Mouse (Mus musculus) spleen, adult 2 months (tissue): ENCODE measurements around the gene Car11. TPM values are rescaled to one million over a fixed set of nuclear protein-coding genes. Genes with fewer than 3 reads are reported as not detected.

Experiments used
- DNase-seq, 2 experiments: peaks; one replicate each; pipeline versions ENCODE4 v3.0.0 to v3.0.0-alpha.2; 2012 to 2021; ENCODE audit warnings: low spot score in 2 of 2, low read depth in 1 of 2
- H3K27ac ChIP-seq: fragments of 200-500 bp; 2 replicates; pipeline ENCODE4 v1.5.1; 2012; ENCODE audit warnings: low read length, inconsistent platforms; ENCODE audit not compliant: insufficient read depth
- H3K27me3 ChIP-seq: fragments of 200-500 bp; 2 replicates; pipeline ENCODE4 v1.6.1; 2012; ENCODE audit warnings: mild to moderate bottlenecking, moderate library complexity, low read length, inconsistent platforms; ENCODE audit not compliant: control insufficient read depth, insufficient read depth
- H3K36me3 ChIP-seq: fragments of 200-500 bp; 2 replicates; pipeline ENCODE4 v1.6.1; 2012; ENCODE audit warnings: mild to moderate bottlenecking, low read length, inconsistent platforms; ENCODE audit not compliant: control insufficient read depth, insufficient read depth
- H3K4me1 ChIP-seq: fragments of 200-500 bp; 2 replicates; pipeline ENCODE4 v1.6.1; 2011; ENCODE audit warnings: inconsistent platforms; ENCODE audit not compliant: control insufficient read depth, insufficient read depth, insufficient read length
- H3K4me3 ChIP-seq: fragments of 200-500 bp; 2 replicates; pipeline ENCODE4 v1.5.1; 2011; ENCODE audit warnings: mild to moderate bottlenecking, inconsistent platforms; ENCODE audit not compliant: insufficient read depth, insufficient read length; ENCODE audit errors: extremely low read depth
- CTCF ChIP-seq: fragments of 200-500 bp; IDR thresholded peaks from 2 replicates; pipeline ENCODE4 v1.5.1; 2011; ENCODE audit warnings: mild to moderate bottlenecking, inconsistent platforms; ENCODE audit not compliant: insufficient read depth, insufficient read length, insufficient replicate concordance; ENCODE audit errors: extremely low read depth
- POLR2A ChIP-seq: fragments of 200-500 bp; IDR thresholded peaks from 2 replicates; pipeline ENCODE4 v1.6.1; 2011; ENCODE audit warnings: low read depth, low read length, inconsistent platforms
- WGBS: fragments of 180-500 bp; shearing (Covaris S2); methylation state at CpG from one replicate; pipeline ENCODE4 v1.1.7; 2018; 5-methylcytosine and 5-hydroxymethylcytosine counted together
- polyA plus RNA-seq: library from polyadenylated mRNA; depleted of rRNA; stranded (reverse); fragments of >200 nt; gene quantifications from 2 replicates; pipeline ENCODE4 v1.2.3, GENCODE M21; 2012

The Car11 gene
- polyA plus RNA-seq, 1 experiment = 2.4 TPM

- Histone ChIP-seq H3K27me3 (no peaks in the 10 kb centered on the region), H3K4me1 (no peaks in the 10 kb centered on the region; the same call in 1 of the 2 replicates), H3K27ac (no peak overlapping the region), H3K4me3 (no peak overlapping the region), H3K36me3 (peaks cover 26% of the 10 kb centered on the region)
- TF ChIP-seq CTCF (no peak), POLR2A (no peak)
- no peak for DNase-seq
- 97% methylated on average over 14 of the region's 14 CpGs for WGBS
These were observed 24.1 kb downstream of the Car11 start for GRCm38 (mm10) chr7:45723781-45724180.

DNA sequence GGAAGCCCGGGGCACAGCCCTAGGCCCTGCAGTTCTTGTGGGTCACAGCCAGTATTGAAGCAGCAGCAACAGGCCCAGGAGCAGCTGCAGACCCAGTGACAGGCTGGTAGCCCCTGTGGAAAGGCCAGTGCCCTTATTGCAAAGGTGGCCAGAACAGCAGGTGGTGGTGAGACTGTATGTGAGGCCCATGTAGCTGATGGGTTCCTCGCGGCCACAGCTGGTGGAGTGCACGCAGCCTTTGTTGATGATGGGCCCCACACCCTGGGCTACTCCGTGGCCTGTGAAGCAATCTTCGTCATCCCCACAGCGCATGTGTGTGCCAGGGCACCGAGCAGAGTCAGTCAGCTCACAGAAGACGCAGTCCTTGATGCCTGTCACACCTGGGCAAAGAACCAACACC lies 25.5 kb downstream of the Car11 start:
- Histone ChIP-seq H3K27me3 (no peaks in the 10 kb centered on the region), H3K36me3 (peaks cover 18% of the 10 kb centered on the region), H3K27ac (no peak overlapping the region), H3K4me1 (no peaks in the 10 kb centered on the region), H3K4me3 (no peak overlapping the region)
- WGBS = 94% methylated on average over 9 of the region's 9 CpGs
- DNase-seq = no peak
- TF ChIP-seq POLR2A = no peak
- TF ChIP-seq CTCF = no peak

DNA sequence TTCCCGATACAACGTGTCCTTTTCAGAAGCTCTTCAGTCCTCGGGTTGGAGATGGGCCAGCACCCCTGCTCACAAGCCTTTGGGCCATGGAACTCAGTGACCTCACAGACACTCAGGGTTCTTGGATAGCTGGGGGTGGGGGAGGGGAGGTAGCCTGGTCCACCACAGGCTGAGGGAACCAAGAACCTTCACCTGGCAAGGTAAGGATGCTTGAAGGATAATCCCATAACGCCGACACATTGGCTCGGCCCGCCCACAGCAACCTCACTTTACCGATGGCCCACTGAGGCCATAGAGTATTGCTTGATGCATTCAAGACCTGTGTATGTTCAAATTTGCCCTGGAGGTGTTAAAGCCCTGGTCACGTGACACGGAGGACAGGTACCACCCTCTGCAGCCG lies 26.1 kb downstream of the Car11 start, which contains the start of gene Spaca4:
Spaca4 (minus strand) TSS at position 101 of the 400 bp plus-strand sequence.
- TF ChIP-seq POLR2A = no peak
- TF ChIP-seq CTCF = no peak
- H3K27ac ChIP-seq = no peak within 1 kb of the TSS
- H3K27me3 ChIP-seq = no peaks in the 10 kb centered on the region
- H3K4me3 ChIP-seq = no peak within 1 kb of the TSS
- H3K36me3 ChIP-seq = peaks cover 14% of the 10 kb centered on the region
- H3K4me1 ChIP-seq = no peaks in the 10 kb centered on the region
- DNase-seq = no peak
- WGBS = 94% methylated on average over 11 of the region's 11 CpGs

GRCm38 (mm10) chr7:45726419-45726818 lies 26.8 kb downstream of the Car11 start:
- no peak for TF ChIP-seq POLR2A
- no peak for TF ChIP-seq CTCF
- Histone ChIP-seq H3K27me3 (no peaks in the 10 kb centered on the region), H3K4me3 (no peak overlapping the region), H3K36me3 (peaks cover 9% of the 10 kb centered on the region; the same call in 1 of the 2 replicates), H3K4me1 (no peaks in the 10 kb centered on the region), H3K27ac (no peak overlapping the region)
- DNase-seq = no peak
- WGBS = 89% methylated on average over 10 of the region's 10 CpGs

DNA sequence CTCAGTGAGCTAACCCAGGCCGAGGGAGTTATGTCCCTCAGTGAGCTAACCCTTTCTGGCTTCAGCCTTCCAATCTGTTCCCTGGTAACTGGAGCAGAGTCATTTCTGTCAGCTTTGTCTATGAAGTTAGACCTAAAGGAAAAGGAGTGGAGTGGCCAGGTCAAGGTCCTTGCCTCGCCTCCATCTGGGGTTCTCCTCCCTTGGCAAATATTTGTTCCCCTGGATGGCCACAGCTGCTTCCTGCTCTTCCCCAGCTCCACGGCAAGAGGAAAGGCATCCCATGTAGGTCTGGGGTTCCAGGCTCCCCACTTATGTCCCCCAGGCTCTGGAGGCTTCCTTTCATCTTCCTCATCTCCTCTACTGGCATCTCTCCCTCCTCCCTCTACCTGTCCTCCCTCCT lies 28.0 kb downstream of the Car11 start:
- no peak for TF ChIP-seq CTCF
- Histone ChIP-seq H3K36me3 (peaks cover 7% of the 10 kb centered on the region; the same call in 1 of the 2 replicates), H3K27ac (no peak overlapping the region), H3K27me3 (no peaks in the 10 kb centered on the region), H3K4me1 (no peaks in the 10 kb centered on the region), H3K4me3 (no peak overlapping the region)
- no peak for DNase-seq
- 87% methylated on average over 3 of the region's 3 CpGs for WGBS

- peak in 1 of 2 experiments; percentile 38 for DNase-seq
These were observed 31.2 kb downstream of the Car11 start for GRCm38 (mm10) chr7:45730727-45731431.

DNA sequence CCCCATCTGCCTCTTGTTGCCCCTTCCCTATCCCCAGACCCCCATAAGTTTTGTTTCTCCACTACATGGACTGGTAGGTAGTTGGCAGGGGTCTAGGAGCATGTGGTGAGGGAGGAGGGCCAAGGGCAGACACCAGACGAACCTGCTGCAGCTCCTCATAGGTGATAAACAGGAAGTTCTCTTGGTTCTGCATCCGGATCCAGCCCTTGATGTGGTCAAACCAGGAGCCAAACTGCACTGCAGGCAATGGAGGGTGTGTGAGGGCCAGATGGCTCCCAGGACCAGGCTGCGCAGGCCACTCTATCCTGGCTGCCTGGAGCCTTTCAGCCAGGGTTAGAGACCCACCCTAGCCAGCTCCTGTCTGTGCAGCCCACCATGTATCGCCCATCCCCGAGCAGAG lies 33.8 kb downstream of the Car11 start:
- Histone ChIP-seq H3K27me3 (no peaks in the 10 kb centered on the region), H3K36me3 (no peaks in the 10 kb centered on the region), H3K4me3 (no peak overlapping the region), H3K27ac (peak overlapping the region; percentile 88), H3K4me1 (peaks cover 9% of the 10 kb centered on the region; the same call in 1 of the 2 replicates)
- DNase-seq = peak; percentile 37 to 57
- WGBS = 27% methylated on average over 5 of the region's 5 CpGs
- TF ChIP-seq POLR2A = 0 out of 2 replicates have a peak, but pooled peaks have one; percentile 8
- no peak for TF ChIP-seq CTCF

More at GRCm38 (mm10) chr7:45730727-45731431, 31.2 kb downstream of the Car11 start:
- peaks cover 9% of the 10 kb centered on the region; the same call in 1 of the 2 replicates for H3K4me1 ChIP-seq
- 57% methylated on average over 16 of the region's 16 CpGs for whole genome bisulfite sequencing
- no peaks in the 10 kb centered on the region for H3K36me3 ChIP-seq
- TF ChIP-seq POLR2A = no peak
- peak; percentile 23; the same call in 1 of the 2 replicates for TF ChIP-seq CTCF
- H3K4me3 ChIP-seq = no peak overlapping the region
- no peaks in the 10 kb centered on the region for H3K27me3 ChIP-seq
- H3K27ac ChIP-seq = no peak overlapping the region
